Mouse (Mus musculus) liver, embryonic 14.5 days (tissue): ENCODE results near the gene Gls. TPM values are rescaled to one million over a fixed set of nuclear protein-coding genes. Genes with fewer than 3 reads are reported as not detected.

Source experiments
- ATAC-seq: fragments of 200-750 bp; cut with Nextera tagmentation; 2 replicates; pipeline ENCODE4 v1.8.0; 2017; ENCODE audit warnings: moderate number of reproducible peaks, mild to moderate bottlenecking, moderate library complexity; ENCODE audit not compliant: insufficient read depth
- DNase-seq, 3 experiments: peaks; one replicate each; pipeline ENCODE4 v3.0.0-alpha.2; 2012 to 2013; ENCODE audit warnings: low read depth in 3 of 3, low spot score in 3 of 3
- H3K27ac ChIP-seq: fragments of 300-500 bp; sonication (generic); 2 replicates; pipeline ENCODE4 v1.5.1; 2014; ENCODE audit warnings: moderate library complexity, mild to moderate bottlenecking, control low read depth, inconsistent platforms
- H3K27me3 ChIP-seq: fragments of 300-500 bp; sonication (generic); 2 replicates; pipeline ENCODE4 v1.6.1; 2014; ENCODE audit warnings: mild to moderate bottlenecking, low read length, moderate library complexity; ENCODE audit not compliant: control insufficient read depth, insufficient read depth
- H3K36me3 ChIP-seq: fragments of 300-500 bp; sonication (generic); replicated peaks from 2 replicates; pipeline ENCODE4 v1.6.1; 2014; ENCODE audit warnings: low read depth; ENCODE audit not compliant: control insufficient read depth, insufficient read depth
- H3K4me1 ChIP-seq, 2 experiments: fragments of 200-500 bp in 1 of 2; fragments of 300-500 bp in 1 of 2; sonication (generic) in 1 of 2; replicated peaks; 2 replicates each; pipeline ENCODE4 v1.6.1; 2012 to 2014; ENCODE audit warnings: antibody characterized with exemption in 1 of 2, inconsistent platforms in 1 of 2, low read length in 1 of 2; ENCODE audit not compliant: control insufficient read depth in 2 of 2, insufficient read depth in 2 of 2
- H3K4me2 ChIP-seq: fragments of 300-500 bp; sonication (generic); 2 replicates; pipeline ENCODE4 v1.6.1; 2014; ENCODE audit warnings: low read depth, mild to moderate bottlenecking, control low read depth, moderate library complexity
- H3K4me3 ChIP-seq, 2 experiments: fragments of 200-500 bp in 1 of 2; fragments of 300-500 bp in 1 of 2; sonication (generic) in 1 of 2; 2 replicates each; pipeline ENCODE4 v1.5.1; 2012 to 2014; ENCODE audit warnings: low read depth in 2 of 2, low read length in 2 of 2, mild to moderate bottlenecking in 2 of 2, control low read depth in 1 of 2, inconsistent platforms in 1 of 2, moderate library complexity in 1 of 2; ENCODE audit not compliant: insufficient read depth in 1 of 2
- H3K9ac ChIP-seq: fragments of 300-500 bp; sonication (generic); replicated peaks from 2 replicates; pipeline ENCODE4 v1.6.1; 2014; ENCODE audit warnings: mild to moderate bottlenecking, control low read depth, moderate library complexity
- H3K9me3 ChIP-seq: fragments of 300-500 bp; sonication (generic); 2 replicates; pipeline ENCODE4 v1.6.1; 2016; ENCODE audit warnings: low read length, mixed read lengths; ENCODE audit not compliant: control insufficient read depth
- CTCF ChIP-seq: IDR thresholded peaks from 2 replicates; pipeline ENCODE4 v1.5.1; 2016; ENCODE audit warnings: antibody characterized with exemption, low read depth, control low read depth
- EP300 ChIP-seq: IDR thresholded peaks from 2 replicates; pipeline ENCODE4 v1.6.1; 2016; ENCODE audit warnings: antibody characterized with exemption, low read depth
- WGBS: fragments of 180-500 bp; shearing (Covaris S2); extraction: QIAGEN DNeasy Blood & Tissue Kit; methylation state at CpG from one replicate; pipeline ENCODE4 v1.1.7; 2014; ENCODE audit not compliant: insufficient replicate concordance; 5-methylcytosine and 5-hydroxymethylcytosine counted together
- polyA plus RNA-seq, 2 experiments: library from polyadenylated mRNA; depleted of rRNA in 1 of 2; stranded (reverse) in 1 of 2; unstranded in 1 of 2; fragments of >200 nt; fragmentation: Nextera tagmentation in 1 of 2; extraction: Ambion mirVana in 1 of 2; gene quantifications; 2 replicates each; pipeline versions ENCODE4 v1.2.1 to v1.2.3; 2012 to 2014

Gene Gls
- polyA plus RNA-seq, 2 experiments, result 9.0 to 16.7 TPM

GRCm38 (mm10) chr1:52170747-52171146, 62.3 kb downstream of the Gls start:
- DNase-seq (no peak), ATAC-seq (no peak)
- H3K9ac ChIP-seq, result no peak overlapping the region
- H3K4me3 ChIP-seq, result no peak overlapping the region
- H3K27me3 ChIP-seq, result no peaks in the 10 kb centered on the region
- no peaks in the 10 kb centered on the region for H3K9me3 ChIP-seq
- H3K36me3 ChIP-seq, result no peaks in the 10 kb centered on the region; the same call in 1 of the 2 replicates
- H3K27ac ChIP-seq, result no peak overlapping the region
- H3K4me2 ChIP-seq, result no peak overlapping the region
- TF ChIP-seq EP300, result no peak
- no peak for TF ChIP-seq CTCF
- 67% methylated on average over 7 of the region's 7 CpGs for WGBS
- H3K4me1 ChIP-seq, result peaks cover 0 to 3% of the 10 kb centered on the region in 2 experiments; a peak in 1 of 4 replicates

GRCm38 (mm10) chr1:52170057-52170456, 63.0 kb downstream of the Gls start:
- no peak overlapping the region for H3K4me3 ChIP-seq
- no peak overlapping the region for H3K27ac ChIP-seq
- TF ChIP-seq EP300 (no peak), CTCF (peak; percentile 84)
- H3K9me3 ChIP-seq, result no peaks in the 10 kb centered on the region
- H3K4me2 ChIP-seq, result no peak overlapping the region
- peak in 2 of 3 experiments; percentile 20 to 31 for DNase-seq
- H3K27me3 ChIP-seq, result no peaks in the 10 kb centered on the region
- ATAC-seq, result peak; percentile 28; the same call in 1 of the 2 replicates
- H3K36me3 ChIP-seq, result no peaks in the 10 kb centered on the region; the same call in 1 of the 2 replicates
- H3K9ac ChIP-seq, result no peak overlapping the region
- WGBS, result 4% methylated on average over 3 of the region's 3 CpGs
- peaks cover 0 to 3% of the 10 kb centered on the region in 2 experiments; a peak in 1 of 4 replicates for H3K4me1 ChIP-seq

GRCm38 (mm10) chr1:52166652-52167220, 66.3 kb downstream of the Gls start:
- WGBS, result 47% methylated on average over 14 of the region's 14 CpGs
- H3K4me3 ChIP-seq, result no peak overlapping the region
- DNase-seq (no peak), ATAC-seq (no peak)
- no peak overlapping the region for H3K27ac ChIP-seq
- H3K9ac ChIP-seq, result no peak overlapping the region
- H3K4me2 ChIP-seq, result no peak overlapping the region
- peaks cover 0 to 3% of the 10 kb centered on the region in 2 experiments; a peak in 1 of 4 replicates for H3K4me1 ChIP-seq
- no peaks in the 10 kb centered on the region for H3K27me3 ChIP-seq
- H3K36me3 ChIP-seq, result no peaks in the 10 kb centered on the region; the same call in 1 of the 2 replicates
- H3K9me3 ChIP-seq, result no peaks in the 10 kb centered on the region
- TF ChIP-seq EP300, result no peak
- TF ChIP-seq CTCF, result no peak

GRCm38 (mm10) chr1:52163707-52164457, 69.2 kb downstream of the Gls start:
- WGBS, result 79% methylated on average over 5 of the region's 5 CpGs
- Histone ChIP-seq H3K9me3 (no peaks in the 10 kb centered on the region), H3K27me3 (no peaks in the 10 kb centered on the region), H3K4me1 (no peaks in the 10 kb centered on the region), H3K4me2 (no peak overlapping the region), H3K27ac (no peak overlapping the region), H3K9ac (no peak overlapping the region), H3K4me3 (no peak overlapping the region), H3K36me3 (no peaks in the 10 kb centered on the region; the same call in none of the 2 replicates)
- ATAC-seq, result no peak
- DNase-seq, result no peak
- TF ChIP-seq EP300, result no peak
- no peak for TF ChIP-seq CTCF

- H3K36me3 ChIP-seq, result no peaks in the 10 kb centered on the region; the same call in none of the 2 replicates
- WGBS, result 78% methylated on average over 8 of the region's 8 CpGs
- no peaks in the 10 kb centered on the region for H3K4me1 ChIP-seq
- DNase-seq (no peak), ATAC-seq (no peak)
- H3K4me2 ChIP-seq, result no peak overlapping the region
- H3K27me3 ChIP-seq, result no peaks in the 10 kb centered on the region
- TF ChIP-seq EP300 (no peak), CTCF (no peak)
- H3K4me3 ChIP-seq, result no peak overlapping the region
- no peak overlapping the region for H3K9ac ChIP-seq
- no peaks in the 10 kb centered on the region for H3K9me3 ChIP-seq
- no peak overlapping the region for H3K27ac ChIP-seq
These were observed 71.9 kb downstream of the Gls start for GRCm38 (mm10) chr1:52161151-52161550.
